Mouse (Mus musculus) heart, adult 9 months (tissue): ENCODE measurements at regions not wholly inside any gene's neighbourhood (a gene's known extent, or its start where the extent isn't known, plus 50 kb on each side); places are given as distances from the start of the nearest gene placed in this dataset.

Experiments used
- DNase-seq, 2 experiments: peaks; one replicate each; pipeline ENCODE4 v3.0.0; 2022; ENCODE audit warnings: low spot score in 2 of 2

- DNase-seq = no peak
Observed at GRCm38 (mm10) chr1:133474546-133474945, 50.4 kb upstream of the Sox13 start.
